Mouse (Mus musculus) stomach, postnatal 0 days (tissue): ENCODE data around the gene Nsfl1c.

Experiments
- CTCF ChIP-seq: IDR thresholded peaks from 2 replicates; pipeline ENCODE4 v1.5.1; 2016; ENCODE audit warnings: antibody characterized with exemption, low read depth, mild to moderate bottlenecking, moderate library complexity
- EP300 ChIP-seq: optimal IDR thresholded peaks from 2 replicates; pipeline ENCODE3; 2016; ENCODE audit warnings: antibody characterized with exemption

DNA sequence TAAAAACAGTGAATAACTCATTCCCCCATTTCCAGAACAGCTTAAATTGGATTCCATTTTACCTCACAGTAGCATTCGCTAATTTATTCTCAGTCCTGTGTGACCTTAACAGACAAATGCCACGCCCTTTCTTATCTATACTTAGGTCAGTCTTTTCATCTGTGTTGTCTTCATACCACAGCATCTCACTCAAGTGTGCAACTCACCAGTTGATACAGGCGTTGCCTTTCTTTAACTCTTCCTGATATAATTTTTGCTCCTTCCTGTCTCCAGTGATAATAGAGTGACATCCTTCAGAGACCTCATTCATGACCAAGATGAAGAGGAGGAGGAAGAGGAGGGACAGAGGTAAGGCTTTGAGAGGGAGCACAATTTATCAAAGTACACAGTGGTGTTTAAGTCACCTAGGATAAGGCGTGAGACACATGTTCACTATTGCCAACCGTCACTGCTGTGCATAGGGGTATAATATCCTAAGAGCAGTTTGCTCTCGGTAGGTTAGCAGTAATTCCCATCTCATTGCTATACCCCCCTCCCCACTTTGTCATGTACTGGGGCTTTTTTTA is 6.5 kb downstream of the Nsfl1c start:
- TF ChIP-seq CTCF (no peak), EP300 (no peak)
